Mouse (Mus musculus): ENCODE measurements at regions not wholly inside any gene's neighbourhood (a gene's known extent, or its start where the extent isn't known, plus 50 kb on each side); places are given as distances from the start of the nearest gene placed in this dataset.
A peak's percentile ranks its signal among the peaks of the same experiment; 100 is the strongest.

DNA sequence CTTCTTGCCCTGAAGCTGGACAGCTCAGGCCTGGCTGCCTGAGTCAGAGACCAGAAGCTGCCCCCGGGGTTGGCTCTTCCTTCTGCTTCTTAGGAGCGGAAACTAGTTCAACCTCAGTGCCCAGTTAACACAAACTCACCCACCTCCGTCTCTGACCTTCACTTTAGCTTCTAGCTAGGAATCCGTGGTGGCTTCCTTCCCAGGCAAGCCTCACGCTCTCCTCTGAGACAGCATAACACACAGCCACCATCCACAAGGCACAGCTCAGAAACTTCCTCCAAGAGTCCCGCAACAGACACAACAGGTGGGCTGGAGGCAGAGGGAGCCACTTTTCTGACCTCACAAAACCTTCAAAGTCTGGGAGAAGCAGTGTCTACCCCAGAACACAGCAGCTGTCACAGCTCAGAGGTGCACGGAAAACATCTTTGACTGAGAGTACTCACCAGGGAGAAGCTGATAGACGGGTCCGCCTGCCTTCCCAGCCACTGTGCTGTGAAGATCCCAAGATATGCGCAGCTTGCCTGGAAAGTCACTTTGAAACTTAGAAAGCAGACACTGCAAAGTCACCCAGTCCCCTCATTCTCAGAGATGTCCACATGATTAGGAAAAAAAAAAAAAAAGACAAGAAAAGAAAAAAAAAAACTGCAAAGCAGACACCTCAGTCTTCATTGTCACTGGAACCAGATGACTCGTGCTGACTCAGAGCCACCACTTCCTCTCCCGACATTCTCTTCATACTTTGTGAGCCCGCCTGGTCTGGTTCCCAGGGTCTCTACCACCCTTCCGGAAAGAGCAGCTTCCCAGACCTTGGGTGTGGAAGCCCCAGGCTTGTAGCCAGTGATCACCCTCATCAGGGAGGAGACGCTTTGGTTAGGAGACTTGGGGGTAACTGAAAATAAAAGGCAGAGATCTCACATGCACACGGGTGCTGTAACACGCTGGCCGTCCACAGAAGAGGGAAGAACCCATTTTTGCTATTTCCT lies 162.1 kb upstream of the Spdye4c start:
- 0 out of 2 replicates have a peak overlapping the region, but pooled peaks have one; percentile 12 for H3K27ac ChIP-seq (ENCODE audit: low read depth, low read length)
- ATAC-seq (ENCODE audit: low FRiP score, low TSS enrichment), result no peak
- peaks cover 24% of the 10 kb centered on the region for H3K4me1 ChIP-seq (ENCODE audit: control insufficient read depth, insufficient read depth, low read length)
- peak overlapping the region; percentile 12; the same call in 1 of the 2 replicates for H3K4me3 ChIP-seq (ENCODE audit: low read length)
- H3K27me3 ChIP-seq (ENCODE audit: control insufficient read depth, insufficient read depth, low read length), result no peaks in the 10 kb centered on the region
- no peaks in the 10 kb centered on the region for H3K9me3 ChIP-seq (ENCODE audit: control insufficient read depth, low read length)
- H3K36me3 ChIP-seq (ENCODE audit: control insufficient read depth, insufficient read depth, low read length), result no peaks in the 10 kb centered on the region
- H3K9ac ChIP-seq (ENCODE audit: low read depth, low read length), result peak overlapping the region; percentile 18; the same call in 1 of the 2 replicates
- H3K4me2 ChIP-seq (replicated peaks; ENCODE audit: low read depth, low read length), result peak overlapping the region; percentile 15; the same call in 1 of the 2 replicates
- 39% methylated on average over 18 of the region's 18 CpGs for WGBS

DNA sequence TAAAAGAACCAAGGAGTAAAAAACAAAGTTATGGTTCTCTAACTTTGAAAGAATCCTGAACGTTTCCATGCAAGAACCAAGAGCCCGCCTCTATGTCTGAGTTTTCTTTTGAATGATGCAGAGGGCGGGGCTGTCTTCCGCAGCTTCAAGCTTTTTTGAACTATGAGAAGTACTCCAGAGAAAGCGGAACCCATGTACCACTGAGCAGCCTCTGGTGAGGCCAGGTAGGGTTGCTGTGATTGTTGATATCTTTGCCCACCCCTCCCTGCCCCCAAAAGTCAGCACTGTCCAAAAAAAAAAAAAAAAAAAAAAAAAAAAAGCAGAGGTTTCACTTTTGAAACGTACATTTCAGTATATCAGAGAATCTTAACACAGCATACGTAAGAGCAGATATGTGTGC lies 161.2 kb upstream of the Spdye4c start:
- ATAC-seq (ENCODE audit: low FRiP score, low TSS enrichment), result no peak
- Histone ChIP-seq H3K36me3 (ENCODE audit: control insufficient read depth, insufficient read depth, low read length) (no peaks in the 10 kb centered on the region), H3K4me2 (replicated peaks; ENCODE audit: low read depth, low read length) (no peak overlapping the region), H3K27me3 (ENCODE audit: control insufficient read depth, insufficient read depth, low read length) (no peaks in the 10 kb centered on the region), H3K9ac (ENCODE audit: low read depth, low read length) (no peak overlapping the region), H3K9me3 (ENCODE audit: control insufficient read depth, low read length) (no peaks in the 10 kb centered on the region), H3K4me3 (ENCODE audit: low read length) (no peak overlapping the region), H3K4me1 (ENCODE audit: control insufficient read depth, insufficient read depth, low read length) (peaks cover 32% of the 10 kb centered on the region), H3K27ac (ENCODE audit: low read depth, low read length) (no peak overlapping the region)
- WGBS, result 68% methylated on average over 7 of the region's 7 CpGs

DNA sequence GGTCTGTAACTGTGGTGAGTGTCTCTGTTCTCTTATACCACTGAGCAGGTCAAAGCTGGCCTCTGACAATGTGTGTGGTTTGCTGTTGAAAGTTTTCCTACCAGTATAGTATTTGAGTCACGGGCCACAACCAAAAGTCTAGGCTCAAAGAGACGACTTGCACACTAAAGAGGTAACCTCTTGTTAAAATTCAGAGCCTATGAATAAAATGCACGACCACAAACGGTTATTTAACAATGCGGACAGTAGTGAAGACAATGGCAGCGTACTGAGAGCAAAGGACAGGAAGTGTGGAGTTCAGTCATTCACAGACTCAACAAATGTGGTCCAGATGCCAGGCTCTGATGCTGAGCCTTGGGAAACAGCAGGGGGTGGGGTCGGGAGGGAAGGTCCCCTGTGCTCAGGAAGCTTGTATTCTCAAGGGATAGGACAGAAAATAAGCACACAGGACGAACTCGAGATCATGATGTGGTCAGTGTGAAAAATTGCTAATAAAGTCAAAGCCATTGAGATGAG lies 160.2 kb upstream of the Spdye4c start:
- Histone ChIP-seq H3K36me3 (ENCODE audit: control insufficient read depth, insufficient read depth, low read length) (no peaks in the 10 kb centered on the region), H3K9ac (ENCODE audit: low read depth, low read length) (no peak overlapping the region), H3K27ac (ENCODE audit: low read depth, low read length) (no peak overlapping the region), H3K4me2 (replicated peaks; ENCODE audit: low read depth, low read length) (no peak overlapping the region), H3K4me3 (ENCODE audit: low read length) (no peak overlapping the region), H3K27me3 (ENCODE audit: control insufficient read depth, insufficient read depth, low read length) (no peaks in the 10 kb centered on the region), H3K9me3 (ENCODE audit: control insufficient read depth, low read length) (no peaks in the 10 kb centered on the region), H3K4me1 (ENCODE audit: control insufficient read depth, insufficient read depth, low read length) (peaks cover 33% of the 10 kb centered on the region)
- no peak for ATAC-seq (ENCODE audit: low FRiP score, low TSS enrichment)
- 64% methylated on average over 9 of the region's 9 CpGs for WGBS

- Histone ChIP-seq H3K9me3 (ENCODE audit: control insufficient read depth, low read length) (no peaks in the 10 kb centered on the region), H3K9ac (ENCODE audit: low read depth, low read length) (no peak overlapping the region), H3K36me3 (ENCODE audit: control insufficient read depth, insufficient read depth, low read length) (no peaks in the 10 kb centered on the region), H3K27ac (ENCODE audit: low read depth, low read length) (no peak overlapping the region), H3K4me3 (ENCODE audit: low read length) (no peak overlapping the region), H3K27me3 (ENCODE audit: control insufficient read depth, insufficient read depth, low read length) (no peaks in the 10 kb centered on the region), H3K4me2 (replicated peaks; ENCODE audit: low read depth, low read length) (no peak overlapping the region), H3K4me1 (ENCODE audit: control insufficient read depth, insufficient read depth, low read length) (peaks cover 33% of the 10 kb centered on the region)
- ATAC-seq (ENCODE audit: low FRiP score, low TSS enrichment), result no peak
- 97% methylated on average over 4 of the region's 4 CpGs for WGBS
Observed at GRCm38 (mm10) chr2:128431751-128432150, 159.3 kb upstream of the Spdye4c start.

- WGBS, result 84% methylated on average over 3 of the region's 3 CpGs
- H3K36me3 ChIP-seq (ENCODE audit: control insufficient read depth, insufficient read depth, low read length), result no peaks in the 10 kb centered on the region
- H3K27ac ChIP-seq (ENCODE audit: low read depth, low read length), result no peak overlapping the region
- no peaks in the 10 kb centered on the region for H3K27me3 ChIP-seq (ENCODE audit: control insufficient read depth, insufficient read depth, low read length)
- no peak overlapping the region for H3K9ac ChIP-seq (ENCODE audit: low read depth, low read length)
- peaks cover 27% of the 10 kb centered on the region for H3K4me1 ChIP-seq (ENCODE audit: control insufficient read depth, insufficient read depth, low read length)
- H3K4me3 ChIP-seq (ENCODE audit: low read length), result no peak overlapping the region
- H3K4me2 ChIP-seq (replicated peaks; ENCODE audit: low read depth, low read length), result no peak overlapping the region
- H3K9me3 ChIP-seq (ENCODE audit: control insufficient read depth, low read length), result no peaks in the 10 kb centered on the region
- no peak for ATAC-seq (ENCODE audit: low FRiP score, low TSS enrichment)
Observed at GRCm38 (mm10) chr2:128432741-128433140, 158.3 kb upstream of the Spdye4c start.

DNA sequence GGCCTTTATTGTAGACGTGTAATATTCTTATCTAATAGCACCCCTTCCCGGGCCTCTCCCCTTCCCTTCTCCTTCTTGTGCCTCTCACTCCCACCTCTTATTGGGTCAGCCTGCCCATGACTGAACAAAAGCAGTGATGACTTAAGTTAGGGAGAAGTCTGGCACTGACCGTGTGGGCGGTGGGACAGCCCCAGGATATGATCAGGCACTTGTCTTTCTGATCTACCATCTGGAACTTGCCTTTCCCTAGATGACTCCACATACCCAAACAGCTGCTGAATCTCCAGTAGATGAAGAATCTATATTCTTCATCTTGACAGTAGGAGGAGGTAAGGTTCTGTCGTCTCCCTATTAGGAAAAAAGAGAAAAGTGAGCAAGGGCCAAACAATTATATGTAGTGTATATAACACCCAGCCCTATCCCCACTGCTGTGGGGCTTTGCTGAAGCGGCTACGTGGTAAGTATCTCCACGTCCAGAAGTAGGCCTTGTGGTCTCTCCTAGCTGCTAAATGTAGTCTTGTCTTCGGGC lies 157.4 kb upstream of the Spdye4c start:
- Histone ChIP-seq H3K9ac (ENCODE audit: low read depth, low read length) (no peak overlapping the region), H3K36me3 (ENCODE audit: control insufficient read depth, insufficient read depth, low read length) (no peaks in the 10 kb centered on the region), H3K4me3 (ENCODE audit: low read length) (no peak overlapping the region), H3K27ac (ENCODE audit: low read depth, low read length) (no peak overlapping the region), H3K4me1 (ENCODE audit: control insufficient read depth, insufficient read depth, low read length) (peaks cover 21% of the 10 kb centered on the region), H3K27me3 (ENCODE audit: control insufficient read depth, insufficient read depth, low read length) (no peaks in the 10 kb centered on the region), H3K9me3 (ENCODE audit: control insufficient read depth, low read length) (no peaks in the 10 kb centered on the region), H3K4me2 (replicated peaks; ENCODE audit: low read depth, low read length) (no peak overlapping the region)
- 75% methylated on average over 9 of the region's 9 CpGs for WGBS
- no peak for ATAC-seq (ENCODE audit: low FRiP score, low TSS enrichment)

GRCm38 (mm10) chr2:128434200-128434977 lies 156.6 kb upstream of the Spdye4c start:
- WGBS, result 39% methylated on average over 11 of the region's 11 CpGs
- no peak overlapping the region for H3K4me2 ChIP-seq (replicated peaks; ENCODE audit: low read depth, low read length)
- H3K9ac ChIP-seq (ENCODE audit: low read depth, low read length), result no peak overlapping the region
- H3K27me3 ChIP-seq (ENCODE audit: control insufficient read depth, insufficient read depth, low read length), result no peaks in the 10 kb centered on the region
- H3K9me3 ChIP-seq (ENCODE audit: control insufficient read depth, low read length), result no peaks in the 10 kb centered on the region
- no peak overlapping the region for H3K27ac ChIP-seq (ENCODE audit: low read depth, low read length)
- H3K4me3 ChIP-seq (ENCODE audit: low read length), result no peak overlapping the region
- H3K36me3 ChIP-seq (ENCODE audit: control insufficient read depth, insufficient read depth, low read length), result no peaks in the 10 kb centered on the region
- ATAC-seq (ENCODE audit: low FRiP score, low TSS enrichment), result 0 out of 2 replicates have a peak, but pooled peaks have one; percentile 41
- H3K4me1 ChIP-seq (ENCODE audit: control insufficient read depth, insufficient read depth, low read length), result peaks cover 15% of the 10 kb centered on the region; the same call in 1 of the 2 replicates

GRCm38 (mm10) chr2:128436378-128436777 lies 154.6 kb upstream of the Spdye4c start:
- ATAC-seq (ENCODE audit: low FRiP score, low TSS enrichment), result no peak
- no peak overlapping the region for H3K4me3 ChIP-seq (ENCODE audit: low read length)
- H3K9ac ChIP-seq (ENCODE audit: low read depth, low read length), result no peak overlapping the region
- H3K27ac ChIP-seq (ENCODE audit: low read depth, low read length), result no peak overlapping the region
- no peaks in the 10 kb centered on the region for H3K36me3 ChIP-seq (ENCODE audit: control insufficient read depth, insufficient read depth, low read length)
- no peaks in the 10 kb centered on the region for H3K27me3 ChIP-seq (ENCODE audit: control insufficient read depth, insufficient read depth, low read length)
- 94% methylated on average over 3 of the region's 3 CpGs for WGBS
- H3K9me3 ChIP-seq (ENCODE audit: control insufficient read depth, low read length), result no peaks in the 10 kb centered on the region
- no peak overlapping the region for H3K4me2 ChIP-seq (replicated peaks; ENCODE audit: low read depth, low read length)
- peaks cover 15% of the 10 kb centered on the region; the same call in 1 of the 2 replicates for H3K4me1 ChIP-seq (ENCODE audit: control insufficient read depth, insufficient read depth, low read length)

All from kidney, embryonic 14.5 days (tissue).